Mouse (Mus musculus) T-helper 2 cell (primary cell): ENCODE data around the gene Slc16a9.

Experiments
- in situ Hi-C: fragments of 300-600 bp; cut with MboI, MseI; formaldehyde crosslinking; loops from one replicate; pipeline ENCODE4 v1.15.1; 2025; ENCODE audit warnings: high pct_unique_total_duplicates

The Slc16a9 gene

GRCm38 (mm10) chr10:70250354-70250753 lies 5.5 kb downstream of the Slc16a9 start:
- in situ Hi-C loops, result no loop called here

- in situ Hi-C loops, result no loop called here
Measured at GRCm38 (mm10) chr10:70250766-70251165, 5.9 kb downstream of the Slc16a9 start.

- in situ Hi-C loops, result no loop called here
Measured at GRCm38 (mm10) chr10:70254666-70255065, 9.8 kb downstream of the Slc16a9 start.

GRCm38 (mm10) chr10:70255601-70256210 lies 10.8 kb downstream of the Slc16a9 start:
- in situ Hi-C loops, result no loop called here

- in situ Hi-C loops, result no loop called here
Measured at GRCm38 (mm10) chr10:70257029-70257428, 12.1 kb downstream of the Slc16a9 start.

- in situ Hi-C loops, result no loop called here
Measured at GRCm38 (mm10) chr10:70260904-70261303, 16.0 kb downstream of the Slc16a9 start.

- in situ Hi-C loops, result no loop called here
Measured at GRCm38 (mm10) chr10:70262051-70262450, 17.2 kb downstream of the Slc16a9 start.

GRCm38 (mm10) chr10:70263681-70264189 lies 18.8 kb downstream of the Slc16a9 start:
- in situ Hi-C loops, result no loop called here

- in situ Hi-C loops, result no loop called here
Measured at GRCm38 (mm10) chr10:70264337-70265036, 19.6 kb downstream of the Slc16a9 start.

GRCm38 (mm10) chr10:70266501-70266900 lies 21.6 kb downstream of the Slc16a9 start:
- in situ Hi-C loops, result no loop called here

- in situ Hi-C loops, result no loop called here
Measured at GRCm38 (mm10) chr10:70268581-70269446, 23.9 kb downstream of the Slc16a9 start.

GRCm38 (mm10) chr10:70269447-70269787 lies 24.5 kb downstream of the Slc16a9 start:
- in situ Hi-C loops, result no loop called here

- in situ Hi-C loops, result loop anchor here (25.0 kb wide), 1 partner anchor 614 kb away; no protein-coding TSS in a partner anchor
Measured at GRCm38 (mm10) chr10:70276678-70277077, 31.8 kb downstream of the Slc16a9 start.

GRCm38 (mm10) chr10:70279349-70279748 lies 34.4 kb downstream of the Slc16a9 start:
- in situ Hi-C loops, result loop anchor here (25.0 kb wide), 1 partner anchor 617 kb away; no protein-coding TSS in a partner anchor

- in situ Hi-C loops, result loop anchor here (5.0 to 25.0 kb wide), 2 partner anchors 421 to 626 kb away; no protein-coding TSS in a partner anchor
Measured at GRCm38 (mm10) chr10:70287825-70288235, 42.9 kb downstream of the Slc16a9 start.

- in situ Hi-C loops, result loop anchor here (5.0 to 25.0 kb wide), 2 partner anchors 421 to 626 kb away; no protein-coding TSS in a partner anchor
Measured at GRCm38 (mm10) chr10:70288406-70289327, 43.8 kb downstream of the Slc16a9 start.

GRCm38 (mm10) chr10:70292014-70292413 lies 47.1 kb downstream of the Slc16a9 start:
- in situ Hi-C loops, result loop anchor here (10.0 to 25.0 kb wide), 2 partner anchors 267 to 630 kb away; no protein-coding TSS in a partner anchor

GRCm38 (mm10) chr10:70294094-70294493 lies 49.2 kb downstream of the Slc16a9 start:
- in situ Hi-C loops, result loop anchor here (10.0 to 25.0 kb wide), 2 partner anchors 269 to 632 kb away; no protein-coding TSS in a partner anchor

GRCm38 (mm10) chr10:70296531-70297366 lies 51.8 kb downstream of the Slc16a9 start:
- in situ Hi-C loops, result loop anchor here (10.0 to 25.0 kb wide), 2 partner anchors 272 to 634 kb away; no protein-coding TSS in a partner anchor
